Mouse (Mus musculus): ENCODE data around the gene Bcl10. TPM values are rescaled to one million over a fixed set of nuclear protein-coding genes. Genes with fewer than 3 reads are reported as not detected.
"Not testable (repeated sequence)": the region's sequence is repeated elsewhere in the genome, so short reads cannot be mapped to it uniquely, and the experiment has no call there.

Bcl10 gene
- polyA plus RNA-seq, 1 experiment from 2014 or later: 40.9 TPM

GRCm38 (mm10) chr3:145962411-145962810, 39.8 kb downstream of the Bcl10 start:
- H3K4me3 ChIP-seq: no peak overlapping the region
- WGBS: 23% methylated on average over 9 of the region's 9 CpGs
- peaks cover 19% of the 10 kb centered on the region for H3K4me1 ChIP-seq (replicated peaks)
- H3K4me2 ChIP-seq: no peak overlapping the region
- H3K9me3 ChIP-seq: no peaks in the 10 kb centered on the region
- peaks cover 37% of the 10 kb centered on the region for H3K27me3 ChIP-seq
- no peak overlapping the region for H3K9ac ChIP-seq
- H3K27ac ChIP-seq: no peak overlapping the region
- H3K36me3 ChIP-seq: no peaks in the 10 kb centered on the region
- no peak for ATAC-seq (ENCODE audit: low FRiP score)

GRCm38 (mm10) chr3:145963101-145964017, 40.8 kb downstream of the Bcl10 start:
- H3K4me1 ChIP-seq (replicated peaks): peaks cover 19% of the 10 kb centered on the region
- peak overlapping the region; percentile 33 for H3K4me2 ChIP-seq
- H3K9ac ChIP-seq: peak overlapping the region; percentile 31; the same call in 1 of the 2 replicates
- H3K36me3 ChIP-seq: no peaks in the 10 kb centered on the region
- no peaks in the 10 kb centered on the region for H3K9me3 ChIP-seq
- ATAC-seq (ENCODE audit: low FRiP score): no peak
- WGBS: 14% methylated on average over 31 of the region's 31 CpGs
- H3K4me3 ChIP-seq: peak overlapping the region; percentile 20
- no peak overlapping the region for H3K27ac ChIP-seq
- H3K27me3 ChIP-seq: peaks cover 37% of the 10 kb centered on the region

- Histone ChIP-seq H3K4me2 (peak overlapping the region; percentile 33), H3K4me1 (replicated peaks) (peaks cover 19% of the 10 kb centered on the region), H3K27ac (no peak overlapping the region), H3K9me3 (no peaks in the 10 kb centered on the region), H3K9ac (no peak overlapping the region; the same call in 1 of the 2 replicates), H3K27me3 (peaks cover 37% of the 10 kb centered on the region), H3K4me3 (peak overlapping the region; percentile 20; the same call in 1 of the 2 replicates), H3K36me3 (no peaks in the 10 kb centered on the region)
- no peak for ATAC-seq (ENCODE audit: low FRiP score)
- WGBS: 12% methylated on average over 10 of the region's 10 CpGs
Measured at GRCm38 (mm10) chr3:145964018-145964387, 41.4 kb downstream of the Bcl10 start.

GRCm38 (mm10) chr3:145964473-145964872, 41.9 kb downstream of the Bcl10 start:
- Histone ChIP-seq H3K9ac (no peak overlapping the region), H3K4me2 (peak overlapping the region; percentile 33; the same call in 1 of the 2 replicates)
- peak; percentile 50; the same call in 1 of the 2 replicates for ATAC-seq (ENCODE audit: low FRiP score)

GRCm38 (mm10) chr3:145965583-145965982, 43.0 kb downstream of the Bcl10 start:
- not testable (repeated sequence) for H3K4me2 ChIP-seq; ATAC-seq (ENCODE audit: low FRiP score); H3K4me3 ChIP-seq; H3K36me3 ChIP-seq; H3K27ac ChIP-seq; H3K9ac ChIP-seq; H3K9me3 ChIP-seq
- peaks cover 19% of the 10 kb centered on the region for H3K4me1 ChIP-seq (replicated peaks)
- peaks cover 37% of the 10 kb centered on the region for H3K27me3 ChIP-seq
- 87% methylated on average over 3 of the region's 3 CpGs for WGBS

More at GRCm38 (mm10) chr3:145964473-145964872, 41.9 kb downstream of the Bcl10 start:
- no peaks in the 10 kb centered on the region for H3K36me3 ChIP-seq
- H3K27me3 ChIP-seq: peaks cover 37% of the 10 kb centered on the region
- no peaks in the 10 kb centered on the region for H3K9me3 ChIP-seq
- no peak overlapping the region for H3K4me3 ChIP-seq
- 19% methylated on average over 10 of the region's 10 CpGs for WGBS
- peak overlapping the region; percentile 23; the same call in 1 of the 2 replicates for H3K27ac ChIP-seq
- H3K4me1 ChIP-seq (replicated peaks): peaks cover 19% of the 10 kb centered on the region

- Histone ChIP-seq H3K9ac (no peak overlapping the region), H3K4me2 (no peak overlapping the region), H3K27ac (no peak overlapping the region), H3K27me3 (peaks cover 34% of the 10 kb centered on the region), H3K4me3 (no peak overlapping the region), H3K36me3 (no peaks in the 10 kb centered on the region), H3K9me3 (no peaks in the 10 kb centered on the region), H3K4me1 (replicated peaks) (peaks cover 19% of the 10 kb centered on the region)
- 96% methylated on average over 5 of the region's 5 CpGs for WGBS
- no peak for ATAC-seq (ENCODE audit: low FRiP score)
Measured at GRCm38 (mm10) chr3:145966806-145967205, 44.2 kb downstream of the Bcl10 start.

GRCm38 (mm10) chr3:145969031-145969501, 46.5 kb downstream of the Bcl10 start:
- Histone ChIP-seq H3K9me3 (peaks cover 2% of the 10 kb centered on the region; the same call in 1 of the 2 replicates), H3K4me3 (no peak overlapping the region), H3K36me3 (no peaks in the 10 kb centered on the region), H3K4me2 (no peak overlapping the region), H3K4me1 (replicated peaks) (peaks cover 6% of the 10 kb centered on the region), H3K27me3 (peaks cover 12% of the 10 kb centered on the region), H3K9ac (no peak overlapping the region), H3K27ac (no peak overlapping the region)
- 59% methylated on average over 14 of the region's 14 CpGs for WGBS
- ATAC-seq (ENCODE audit: low FRiP score): no peak

- Histone ChIP-seq H3K27me3 (no peaks in the 10 kb centered on the region), H3K9me3 (peaks cover 14% of the 10 kb centered on the region; the same call in 1 of the 2 replicates), H3K4me1 (replicated peaks) (no peaks in the 10 kb centered on the region), H3K4me2 (no peak overlapping the region), H3K4me3 (no peak overlapping the region), H3K27ac (no peak overlapping the region), H3K9ac (no peak overlapping the region), H3K36me3 (no peaks in the 10 kb centered on the region)
- WGBS: 43% methylated on average over 10 of the region's 10 CpGs
- no peak for ATAC-seq (ENCODE audit: low FRiP score)
Measured at GRCm38 (mm10) chr3:145971501-145971900, 48.9 kb downstream of the Bcl10 start.

- H3K27me3 ChIP-seq: no peaks in the 10 kb centered on the region
- H3K4me2 ChIP-seq: no peak overlapping the region
- H3K27ac ChIP-seq: no peak overlapping the region
- ATAC-seq (ENCODE audit: low FRiP score): no peak
- no peak overlapping the region for H3K4me3 ChIP-seq
- H3K9ac ChIP-seq: no peak overlapping the region
- H3K36me3 ChIP-seq: no peaks in the 10 kb centered on the region
- peaks cover 14% of the 10 kb centered on the region; the same call in 1 of the 2 replicates for H3K9me3 ChIP-seq
- H3K4me1 ChIP-seq (replicated peaks): no peaks in the 10 kb centered on the region
- 92% methylated on average over 7 of the region's 7 CpGs for WGBS
Measured at GRCm38 (mm10) chr3:145974986-145975385, 52.4 kb downstream of the Bcl10 start.

Other genes starting within 250 kb of the Bcl10 start
- gene Ddah1, start 164.1 kb upstream of the Bcl10 start, polyA plus RNA-seq (2015; fragmentation: Nextera tagmentation; extraction: Ambion mirVana): 70.1 and 75.7 TPM in 2 replicates
- 73.2 and 74.1 TPM in 2 replicates for gene 2410004B18Rik, start 15.2 kb downstream of the Bcl10 start, polyA plus RNA-seq (2015; fragmentation: Nextera tagmentation; extraction: Ambion mirVana)
- gene Syde2, start 65.1 kb downstream of the Bcl10 start, polyA plus RNA-seq (2015; fragmentation: Nextera tagmentation; extraction: Ambion mirVana): 0.31 and 0.36 TPM in 2 replicates
- gene Wdr63, start 185.3 kb downstream of the Bcl10 start, polyA plus RNA-seq (2015; fragmentation: Nextera tagmentation; extraction: Ambion mirVana): 1.7 and 2.0 TPM in 2 replicates
- 0.53 and 0.66 TPM in 2 replicates for gene Mcoln3, start 194.6 kb downstream of the Bcl10 start, polyA plus RNA-seq (2015; fragmentation: Nextera tagmentation; extraction: Ambion mirVana)
- gene Mcoln2, start 227.0 kb downstream of the Bcl10 start, polyA plus RNA-seq (2015; fragmentation: Nextera tagmentation; extraction: Ambion mirVana): 0.27 and 0.47 TPM in 2 replicates